Mouse (Mus musculus) limb, embryonic 14.5 days (tissue): ENCODE results near the gene Mtmr14. TPM values are rescaled to one million over a fixed set of nuclear protein-coding genes. Genes with fewer than 3 reads are reported as not detected.

ENCODE experiments used
- ATAC-seq: fragments of 200-750 bp; cut with Nextera tagmentation; 2 replicates; pipeline ENCODE4 v1.8.0; 2017; ENCODE audit warnings: low read depth, moderate number of reproducible peaks, moderate TSS enrichment; ENCODE audit not compliant: low FRiP score
- DNase-seq: peaks from one replicate; pipeline ENCODE4 v3.0.0-alpha.2; 2015; ENCODE audit warnings: low spot score
- H3K27ac ChIP-seq: fragments of 300-500 bp; sonication (generic); replicated peaks from 2 replicates; pipeline ENCODE4 v1.5.1; 2014; ENCODE audit warnings: low read depth, mild to moderate bottlenecking, low read length, moderate library complexity, mixed read lengths
- H3K27me3 ChIP-seq: fragments of 300-500 bp; sonication (generic); 2 replicates; pipeline ENCODE4 v1.6.1; 2014; ENCODE audit warnings: low read length, mixed read lengths; ENCODE audit not compliant: control insufficient read depth, insufficient read depth
- H3K36me3 ChIP-seq: fragments of 300-500 bp; sonication (generic); 2 replicates; pipeline ENCODE4 v1.6.1; 2014; ENCODE audit warnings: mild to moderate bottlenecking, low read length, moderate library complexity, mixed read lengths; ENCODE audit not compliant: control insufficient read depth, insufficient read depth
- H3K4me1 ChIP-seq: fragments of 300-500 bp; sonication (generic); 2 replicates; pipeline ENCODE4 v1.6.1; 2014; ENCODE audit warnings: antibody characterized with exemption, low read length, mixed read lengths; ENCODE audit not compliant: control insufficient read depth, insufficient read depth
- H3K4me2 ChIP-seq: fragments of 300-500 bp; sonication (generic); replicated peaks from 2 replicates; pipeline ENCODE4 v1.6.1; 2014; ENCODE audit warnings: low read depth, mild to moderate bottlenecking, low read length, moderate library complexity; ENCODE audit not compliant: severe bottlenecking
- H3K4me3 ChIP-seq: fragments of 300-500 bp; sonication (generic); replicated peaks from 2 replicates; pipeline ENCODE4 v1.5.1; 2014; ENCODE audit warnings: low read length
- H3K9ac ChIP-seq: fragments of 300-500 bp; sonication (generic); 2 replicates; pipeline ENCODE4 v1.6.1; 2014; ENCODE audit warnings: mild to moderate bottlenecking, low read depth, low read length, moderate library complexity; ENCODE audit not compliant: severe bottlenecking
- H3K9me3 ChIP-seq: fragments of 300-500 bp; sonication (generic); 2 replicates; pipeline ENCODE4 v1.6.1; 2016; ENCODE audit warnings: low read length; ENCODE audit not compliant: control insufficient read depth
- POLR2A ChIP-seq: fragments of 200-500 bp; IDR thresholded peaks from 2 replicates; pipeline ENCODE4 v1.8.0; 2012; ENCODE audit warnings: inconsistent platforms, mild to moderate bottlenecking, moderate library complexity, borderline replicate concordance; ENCODE audit not compliant: insufficient read depth, insufficient read length; ENCODE audit errors: extremely low read depth
- WGBS: fragments of 180-500 bp; shearing (Covaris S2); extraction: QIAGEN DNeasy Blood & Tissue Kit; methylation state at CpG from one replicate; pipeline ENCODE4 v1.1.7; 2014; 5-methylcytosine and 5-hydroxymethylcytosine counted together
- polyA plus RNA-seq, 2 experiments: library from polyadenylated mRNA; depleted of rRNA in 1 of 2; stranded (reverse) in 1 of 2; unstranded in 1 of 2; fragments of >200 nt; fragmentation: Nextera tagmentation in 1 of 2; extraction: Ambion mirVana in 1 of 2; gene quantifications; 2 replicates each; pipeline versions ENCODE4 v1.2.1 to v1.2.3; 2012 to 2014

The Mtmr14 gene
- polyA plus RNA-seq, 2 experiments, result 30.4 to 31.2 TPM

DNA sequence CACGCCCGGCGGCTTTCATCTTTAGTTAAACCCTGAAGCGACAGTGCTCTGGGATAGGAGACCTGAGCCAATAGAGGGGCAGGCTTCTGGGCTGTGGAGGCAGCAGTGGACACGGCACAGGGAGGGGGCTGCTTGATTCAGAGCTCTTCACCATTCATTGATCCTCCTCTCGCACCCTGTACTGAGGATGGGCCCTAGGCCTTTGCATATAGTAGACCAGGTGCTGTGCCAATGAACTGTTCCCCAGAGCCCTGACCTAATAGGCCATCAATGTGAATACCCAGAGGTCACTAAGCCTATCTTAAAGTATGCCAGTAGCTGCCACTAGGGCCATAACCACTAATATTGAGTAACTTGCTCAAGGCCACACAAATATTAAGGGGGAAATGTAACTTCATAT, 44.0 kb downstream of the Mtmr14 start:
- WGBS, result 61% methylated on average over 6 of the region's 6 CpGs
- Histone ChIP-seq H3K36me3 (peaks cover 14% of the 10 kb centered on the region), H3K4me3 (no peak overlapping the region), H3K4me2 (no peak overlapping the region), H3K9me3 (no peaks in the 10 kb centered on the region), H3K4me1 (0 out of 2 replicates have a peak, but pooled peaks cover 5% of the 10 kb centered on the region), H3K27me3 (peaks cover 35% of the 10 kb centered on the region), H3K9ac (no peak overlapping the region), H3K27ac (no peak overlapping the region)
- no peak for ATAC-seq
- no peak for DNase-seq
- TF ChIP-seq POLR2A, result no peak

DNA sequence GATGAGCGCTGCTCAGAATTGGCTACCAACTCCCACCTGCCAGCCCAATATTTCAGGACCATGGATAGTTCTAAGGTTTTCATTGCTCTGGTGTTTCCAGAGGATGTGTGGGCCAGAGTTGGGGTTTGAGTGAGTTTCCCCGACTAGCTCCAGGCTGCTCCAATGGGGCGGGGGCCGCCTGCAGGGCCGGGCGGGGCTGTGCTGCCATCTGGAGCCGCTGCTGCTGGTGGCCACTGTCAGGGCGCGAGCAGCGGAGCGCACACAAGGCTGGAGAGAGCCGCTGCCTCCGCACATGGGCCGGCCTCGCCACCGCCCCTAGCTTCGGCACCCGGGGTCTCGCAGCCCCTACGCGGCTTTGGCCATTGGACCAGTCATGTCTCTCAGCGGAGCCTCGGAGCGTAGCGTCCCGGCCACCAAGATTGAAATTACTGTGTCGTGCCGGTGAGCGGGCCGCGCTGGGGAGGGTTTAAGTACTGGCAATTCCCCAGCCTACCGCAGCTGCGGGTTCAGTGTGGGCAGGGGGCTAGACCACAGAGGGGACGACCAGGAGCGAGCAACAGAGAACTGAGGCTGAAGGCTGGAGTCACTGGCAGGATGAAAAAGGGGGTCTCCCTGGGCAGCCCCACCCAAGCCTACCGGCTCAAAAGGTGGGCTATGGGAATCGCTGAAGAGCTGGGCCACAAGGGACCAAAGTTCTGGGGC, 44.6 kb downstream of the Mtmr14 start, which contains the start of gene Cpne9:
Gene Cpne9, plus strand, starts transcription at position 207 of the 702 bp plus-strand sequence.
- no peaks in the 10 kb centered on the region for H3K9me3 ChIP-seq
- ATAC-seq (peak; percentile 71; the same call in 1 of the 2 replicates), DNase-seq (peak; percentile 79)
- peak within 1 kb of the TSS; percentile 41 for H3K4me2 ChIP-seq
- no peak within 1 kb of the TSS for H3K27ac ChIP-seq
- 2% methylated on average over 27 of the region's 37 CpGs for WGBS
- H3K4me3 ChIP-seq, result 0 out of 2 replicates have a peak within 1 kb of the TSS, but pooled peaks have one; percentile 9
- peaks cover 35% of the 10 kb centered on the region for H3K27me3 ChIP-seq
- no peak for TF ChIP-seq POLR2A
- peaks cover 11% of the 10 kb centered on the region; the same call in 1 of the 2 replicates for H3K36me3 ChIP-seq
- 0 out of 2 replicates have a peak, but pooled peaks cover 5% of the 10 kb centered on the region for H3K4me1 ChIP-seq
- no peak within 1 kb of the TSS for H3K9ac ChIP-seq

DNA sequence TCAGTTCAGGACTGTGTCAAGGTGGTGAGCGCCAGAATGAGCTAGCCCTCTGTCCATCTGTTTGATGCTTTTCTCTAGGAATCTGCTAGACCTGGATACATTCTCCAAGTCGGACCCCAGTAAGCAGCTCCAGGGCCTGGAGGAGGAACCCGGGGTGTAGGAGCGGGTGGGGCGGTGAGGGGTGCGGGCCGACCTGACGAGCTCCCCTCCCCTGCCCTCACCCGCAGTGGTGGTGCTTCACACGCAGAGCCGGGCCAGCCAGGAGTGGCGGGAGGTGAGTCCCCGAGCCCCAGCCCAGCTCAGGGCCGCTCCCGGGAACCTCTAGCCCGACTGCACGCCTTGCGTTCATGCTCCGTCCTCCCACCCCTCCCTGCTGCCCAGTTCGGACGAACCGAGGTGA, 45.3 kb downstream of the Mtmr14 start:
- Histone ChIP-seq H3K4me2 (no peak overlapping the region), H3K9ac (no peak overlapping the region), H3K4me3 (no peak overlapping the region), H3K36me3 (peaks cover 11% of the 10 kb centered on the region; the same call in 1 of the 2 replicates), H3K27me3 (peaks cover 35% of the 10 kb centered on the region), H3K27ac (no peak overlapping the region), H3K9me3 (no peaks in the 10 kb centered on the region), H3K4me1 (0 out of 2 replicates have a peak, but pooled peaks cover 5% of the 10 kb centered on the region)
- no peak for DNase-seq
- TF ChIP-seq POLR2A, result no peak
- 2% methylated on average over 20 of the region's 22 CpGs for WGBS
- no peak for ATAC-seq

DNA sequence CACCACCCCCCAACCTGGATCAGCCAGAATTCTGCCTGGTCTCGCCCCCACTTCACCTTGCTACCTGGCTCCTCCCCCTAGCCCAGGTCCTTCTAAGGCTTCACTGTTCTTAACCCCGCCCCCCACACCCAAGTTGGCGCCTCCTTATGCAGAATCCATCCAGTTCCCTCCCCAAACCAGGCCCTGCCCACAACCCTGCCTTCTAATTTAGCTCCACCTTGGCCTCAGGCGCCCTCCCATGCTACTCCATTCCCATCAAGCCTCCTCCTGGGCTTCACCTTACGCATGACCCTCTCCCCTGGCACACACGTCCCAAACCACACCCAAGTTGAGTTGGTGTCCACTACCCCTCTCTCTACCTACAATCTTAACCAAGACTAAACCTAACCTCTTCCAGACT, 45.9 kb downstream of the Mtmr14 start:
- Histone ChIP-seq H3K9me3 (no peaks in the 10 kb centered on the region), H3K4me2 (no peak overlapping the region), H3K4me1 (0 out of 2 replicates have a peak, but pooled peaks cover 5% of the 10 kb centered on the region), H3K36me3 (peaks cover 9% of the 10 kb centered on the region; the same call in 1 of the 2 replicates), H3K27ac (no peak overlapping the region), H3K9ac (no peak overlapping the region), H3K4me3 (no peak overlapping the region), H3K27me3 (peaks cover 35% of the 10 kb centered on the region)
- DNase-seq (no peak), ATAC-seq (no peak)
- WGBS, result 4% methylated on average over 6 of the region's 6 CpGs
- no peak for TF ChIP-seq POLR2A

DNA sequence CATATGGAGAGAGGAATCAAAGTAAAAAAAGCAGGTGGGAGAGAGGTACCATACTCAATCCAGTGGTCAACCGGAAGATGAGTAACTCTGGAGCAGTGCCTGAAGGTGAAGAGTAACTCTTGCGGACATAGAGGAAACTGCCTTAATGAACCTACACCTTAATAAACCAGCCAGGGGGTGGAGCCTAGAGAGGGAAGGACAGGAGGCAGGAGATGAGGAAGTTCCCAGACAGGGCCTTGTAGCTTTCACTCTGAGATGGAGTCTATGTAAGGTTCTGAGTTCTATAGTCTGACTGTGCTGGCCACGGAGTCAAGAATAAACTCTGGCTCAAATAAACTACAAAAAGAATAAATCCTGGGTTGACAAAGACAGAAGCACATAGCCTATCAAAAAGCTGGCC, 47.3 kb downstream of the Mtmr14 start:
- WGBS, result 79% methylated on average over 3 of the region's 3 CpGs
- TF ChIP-seq POLR2A, result no peak

More for the DNA sequence above, 47.3 kb downstream of the Mtmr14 start:
- Histone ChIP-seq H3K9ac (no peak overlapping the region), H3K27ac (no peak overlapping the region), H3K27me3 (peaks cover 35% of the 10 kb centered on the region), H3K36me3 (peaks cover 4% of the 10 kb centered on the region; the same call in 1 of the 2 replicates), H3K4me3 (no peak overlapping the region), H3K4me2 (no peak overlapping the region), H3K9me3 (no peaks in the 10 kb centered on the region), H3K4me1 (0 out of 2 replicates have a peak, but pooled peaks cover 5% of the 10 kb centered on the region)
- DNase-seq (no peak), ATAC-seq (no peak)
